Mouse (Mus musculus) retina, embryonic 14.5 days (tissue): Measurements from ENCODE around the gene Rps18.
"Not testable (repeated sequence)": the region's sequence is repeated elsewhere in the genome, so short reads cannot be mapped to it uniquely, and the experiment has no call there.

Experiments used
- DNase-seq: peaks from one replicate; pipeline ENCODE4 v3.0.0-alpha.2; 2015; ENCODE audit warnings: low spot score

Gene Rps18

DNA sequence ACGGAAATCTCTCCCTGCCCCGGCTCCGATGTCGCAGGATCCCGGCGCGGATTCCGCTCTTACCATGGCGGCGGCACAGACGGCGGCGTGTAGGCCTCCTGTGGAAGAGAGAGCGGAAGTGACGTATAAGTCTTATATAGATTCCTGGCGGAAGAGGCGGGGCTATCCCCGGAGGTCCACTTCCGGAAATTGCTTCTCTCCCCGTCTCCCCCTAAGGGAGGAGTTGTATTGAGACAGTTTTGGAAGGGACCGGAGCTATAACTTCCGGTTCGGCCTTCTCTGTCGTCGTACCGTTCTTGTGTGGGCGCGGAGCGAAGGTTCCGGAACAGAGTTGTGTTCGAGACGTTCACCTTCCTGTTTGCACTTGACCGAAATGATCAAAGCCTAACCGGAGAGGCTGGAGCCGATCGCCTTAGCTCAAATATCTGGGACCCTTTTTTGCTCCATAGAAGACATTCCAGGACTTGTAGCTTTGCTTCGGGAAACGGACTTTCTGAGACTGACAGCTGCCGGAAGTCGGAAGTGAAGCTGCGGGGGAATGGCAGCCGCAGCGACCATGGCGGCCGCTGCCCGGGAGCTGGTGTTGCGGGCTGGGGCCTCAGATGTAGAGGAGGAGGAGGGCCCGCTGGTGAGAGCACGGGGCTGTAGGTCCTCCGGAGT, at the start of gene Rps18, which contains the start of gene Vps52:
TSS of gene Rps18 (minus strand) at position 447 of the 660 bp plus-strand sequence.
TSS of gene Vps52 (plus strand) at position 258 of the 660 bp plus-strand sequence.
- DNase-seq: peak; percentile 99

GRCm38 (mm10) chr17:34003426-34003825, 47.6 kb upstream of the Rps18 start:
- DNase-seq: peak; percentile 65

- not testable (repeated sequence) for DNase-seq
Observed at GRCm38 (mm10) chr17:34000796-34001195, 45.0 kb upstream of the Rps18 start.

DNA sequence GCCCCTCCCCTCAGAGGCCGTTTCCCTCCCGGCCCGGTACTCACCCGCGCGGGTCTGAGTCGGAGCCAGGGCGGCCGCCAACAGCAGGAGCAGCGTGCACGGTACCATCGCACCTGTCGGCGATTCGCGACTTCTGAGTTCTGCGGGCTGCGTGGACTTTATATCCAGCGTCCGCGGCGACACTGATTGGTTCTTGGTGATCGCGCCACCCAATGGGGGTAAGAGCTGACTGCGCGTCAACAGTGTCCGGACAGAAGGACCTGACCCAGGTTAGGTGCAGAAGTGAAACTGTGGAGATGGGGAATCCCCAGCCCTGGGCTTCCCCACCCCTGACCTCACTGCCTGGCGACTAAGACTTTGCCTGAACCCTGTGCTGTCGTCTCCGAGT, 44.3 kb upstream of the Rps18 start, which contains the start of gene H2-K1:
TSS of gene H2-K1 (minus strand) at position 198 of the 388 bp plus-strand sequence.
- DNase-seq: peak; percentile 76

DNA sequence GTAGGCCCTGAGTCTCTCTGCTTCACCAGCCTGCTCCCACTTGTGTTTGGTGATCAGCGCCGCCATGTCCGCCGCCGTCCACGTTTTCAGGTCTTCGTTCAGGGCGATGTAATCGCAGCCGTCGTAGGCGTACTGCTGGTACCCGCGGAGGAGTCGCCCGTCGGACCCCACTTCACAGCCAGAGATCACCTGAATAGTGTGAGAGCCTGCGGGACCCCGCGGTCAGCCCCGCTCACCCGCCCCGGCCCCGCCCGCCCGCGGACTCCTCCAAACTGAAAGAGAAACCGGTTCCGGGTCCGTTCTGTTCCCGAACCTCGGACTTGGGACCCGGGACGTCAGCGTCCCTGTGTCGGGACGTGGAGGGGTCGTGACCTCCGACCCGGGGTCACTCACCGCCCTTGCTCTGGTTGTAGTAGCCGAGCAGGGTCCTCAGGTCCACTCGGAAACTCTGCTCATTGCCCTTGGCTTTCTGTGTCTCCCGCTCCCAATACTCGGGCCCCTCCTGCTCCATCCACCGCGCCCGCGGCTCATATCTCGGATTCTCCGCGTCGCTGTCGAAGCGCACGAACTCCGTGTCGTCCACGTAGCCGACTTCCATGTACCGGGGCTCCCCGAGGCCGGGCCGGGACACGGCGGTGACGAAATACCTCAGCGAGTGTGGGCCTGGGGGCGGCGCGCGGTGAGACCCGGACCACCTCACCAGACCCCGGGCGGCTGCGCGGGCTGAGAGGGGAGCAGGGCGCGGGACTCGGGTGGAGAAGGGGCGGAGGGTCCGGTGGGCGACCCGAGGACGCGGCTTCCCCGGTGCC, 43.7 kb upstream of the Rps18 start:
- peak; percentile 21 for DNase-seq

- DNase-seq: not testable (repeated sequence)
Observed at GRCm38 (mm10) chr17:33998697-33999096, 42.9 kb upstream of the Rps18 start.

DNA sequence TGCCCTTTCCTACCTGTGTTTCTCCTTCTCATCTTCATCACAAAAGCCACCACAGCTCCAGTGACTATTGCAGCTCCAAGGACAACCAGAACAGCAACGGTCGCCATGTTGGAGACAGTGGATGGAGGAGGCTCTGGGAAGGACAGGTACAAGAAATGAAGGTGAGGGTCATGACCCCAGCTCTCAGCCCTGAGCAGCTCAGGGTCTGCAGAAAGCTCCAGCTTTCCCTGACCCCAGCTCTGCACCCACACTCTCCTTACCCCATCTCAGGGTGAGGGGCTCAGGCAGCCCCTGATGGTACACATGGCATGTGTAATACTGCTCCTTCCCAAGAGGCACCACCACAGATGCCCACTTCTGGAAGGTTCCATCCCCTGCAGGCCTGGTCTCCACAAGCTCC, 41.2 kb upstream of the Rps18 start:
- not testable (repeated sequence) for DNase-seq

- DNase-seq: no peak
Observed at GRCm38 (mm10) chr17:33995651-33996050, 39.9 kb upstream of the Rps18 start.

DNA sequence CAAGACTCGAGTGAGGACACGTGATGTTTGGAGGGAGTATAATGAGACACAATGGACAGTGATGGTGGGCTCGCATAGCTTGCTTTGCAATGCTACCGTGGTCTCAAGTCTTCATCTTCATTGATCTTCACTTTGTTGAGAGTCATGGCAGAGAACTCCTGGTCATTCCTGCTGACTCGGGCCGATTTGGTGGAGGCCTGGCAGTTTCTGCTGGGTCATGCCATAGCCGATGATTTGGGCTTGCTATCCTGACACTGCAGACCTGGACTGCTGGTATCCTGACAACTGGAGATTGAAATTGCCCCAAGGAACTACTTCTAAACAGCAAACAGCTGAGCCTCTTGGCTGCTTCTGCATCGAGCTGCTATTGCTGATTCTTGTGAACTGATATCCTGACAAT, 39.2 kb upstream of the Rps18 start:
- DNase-seq: no peak

DNA sequence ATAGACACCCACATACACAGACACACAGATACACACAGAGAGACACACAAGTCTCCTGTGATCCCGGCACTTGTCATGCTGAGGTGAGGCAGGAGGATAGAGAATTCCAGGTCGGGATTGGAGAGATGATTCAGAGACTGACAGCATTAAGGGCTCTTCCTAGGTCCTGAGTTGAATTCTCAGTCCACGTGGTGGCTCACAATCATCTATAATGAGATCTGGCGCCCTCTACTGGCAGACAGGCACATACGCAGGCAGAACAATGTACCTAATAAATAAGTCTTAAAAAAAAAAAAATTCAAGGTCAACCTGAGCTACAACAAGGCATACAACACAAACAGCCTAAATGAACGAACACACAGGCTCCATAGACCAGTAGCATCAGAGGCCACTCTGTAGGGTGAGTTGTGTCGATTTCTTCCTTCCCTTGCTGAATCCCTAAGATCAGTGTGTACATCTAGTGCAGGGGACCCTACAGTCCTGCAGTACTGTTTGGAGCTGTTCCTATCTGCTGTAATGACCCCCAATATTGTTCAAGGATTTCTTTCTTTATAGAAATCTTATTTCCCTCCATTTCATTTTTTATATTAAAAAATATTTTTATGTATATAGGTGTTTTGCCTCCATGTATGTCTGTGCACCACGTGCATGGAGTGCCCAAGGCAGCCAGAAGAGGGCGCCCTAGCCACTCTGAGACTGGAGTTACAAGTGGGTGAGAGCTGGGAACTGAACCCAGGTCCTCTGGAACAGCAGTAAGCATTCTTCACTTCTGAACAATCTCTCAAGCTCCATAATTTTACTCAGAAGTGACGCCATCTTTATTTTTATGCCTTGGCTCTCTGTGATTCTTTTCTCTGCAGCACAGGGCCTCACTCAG, 36.2 kb upstream of the Rps18 start:
- peak; percentile 76 for DNase-seq

- DNase-seq: peak; percentile 26
Observed at GRCm38 (mm10) chr17:33982136-33982535, 26.3 kb upstream of the Rps18 start.

DNA sequence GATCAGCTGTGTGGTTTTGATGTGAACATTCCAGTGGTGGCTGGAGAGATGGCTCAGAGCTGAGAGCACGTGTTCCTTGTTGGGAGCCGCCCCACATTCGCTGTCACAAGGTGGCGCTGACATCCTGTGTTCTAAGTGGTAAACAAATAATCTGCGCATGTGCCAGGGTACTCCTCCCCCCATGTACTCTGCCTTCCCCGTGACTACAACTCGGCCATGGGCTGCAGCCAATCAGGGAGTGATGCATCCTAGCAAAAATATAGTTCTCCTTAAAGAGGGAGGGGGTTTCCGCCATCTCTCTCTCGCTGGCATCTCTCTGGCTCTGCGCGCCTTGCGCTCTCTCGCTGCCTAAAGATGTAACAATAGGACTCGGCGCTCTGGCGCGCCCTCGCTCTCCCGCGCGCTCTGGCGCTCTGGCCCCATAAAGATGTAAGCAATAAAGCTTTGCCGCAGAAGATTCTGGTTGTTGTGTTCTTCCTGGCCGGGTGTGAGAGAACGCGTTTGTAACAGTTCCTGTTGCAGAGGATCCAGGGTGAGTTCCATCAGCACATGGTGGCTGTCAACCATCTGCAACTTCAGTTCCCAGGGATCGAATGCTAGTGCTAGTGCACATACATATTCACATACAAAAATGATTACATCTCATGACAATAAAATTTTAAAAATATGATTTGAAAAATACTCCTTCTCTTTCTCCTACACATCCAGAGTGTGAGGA, 25.6 kb upstream of the Rps18 start:
- not testable (repeated sequence) for DNase-seq

GRCm38 (mm10) chr17:33980181-33981035, 24.6 kb upstream of the Rps18 start:
- no peak for DNase-seq

- no peak for DNase-seq
Observed at GRCm38 (mm10) chr17:33979512-33980050, 23.8 kb upstream of the Rps18 start.

- peak; percentile 21 for DNase-seq
Observed at GRCm38 (mm10) chr17:33978631-33979031, 22.8 kb upstream of the Rps18 start.

DNA sequence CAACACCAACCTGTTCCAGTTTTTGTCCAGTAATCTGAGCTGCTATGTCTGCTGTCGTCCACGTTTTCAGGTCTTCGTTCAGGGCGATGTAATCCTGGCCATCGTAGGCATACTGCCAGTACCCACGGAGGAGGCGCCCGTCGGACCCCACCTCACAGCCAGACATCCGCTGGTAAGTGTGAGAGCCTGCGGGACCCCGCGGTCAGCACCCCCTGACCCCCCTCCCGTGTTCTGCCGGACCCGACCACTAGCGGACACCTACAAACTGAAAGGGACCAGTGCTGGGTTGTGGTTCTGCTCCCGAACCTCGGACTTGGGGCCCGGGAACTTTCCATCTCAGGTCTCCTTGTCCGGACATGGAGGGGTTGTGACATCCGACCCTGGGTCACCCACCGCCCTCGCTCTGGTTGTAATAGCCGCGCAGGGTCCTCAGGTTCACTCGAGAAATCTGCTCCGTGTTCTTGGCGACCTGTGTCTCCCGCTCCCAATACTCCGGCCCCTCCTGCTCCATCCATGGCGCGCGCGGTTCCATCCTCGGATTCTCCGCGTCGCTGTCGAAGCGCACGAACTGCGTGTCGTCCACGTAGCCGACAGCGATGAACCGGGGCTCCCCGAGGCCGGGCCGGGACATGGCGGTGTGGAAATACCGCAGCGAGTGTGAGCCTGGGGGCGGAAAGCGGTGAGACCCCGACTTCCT, 22.2 kb upstream of the Rps18 start:
- DNase-seq: no peak

DNA sequence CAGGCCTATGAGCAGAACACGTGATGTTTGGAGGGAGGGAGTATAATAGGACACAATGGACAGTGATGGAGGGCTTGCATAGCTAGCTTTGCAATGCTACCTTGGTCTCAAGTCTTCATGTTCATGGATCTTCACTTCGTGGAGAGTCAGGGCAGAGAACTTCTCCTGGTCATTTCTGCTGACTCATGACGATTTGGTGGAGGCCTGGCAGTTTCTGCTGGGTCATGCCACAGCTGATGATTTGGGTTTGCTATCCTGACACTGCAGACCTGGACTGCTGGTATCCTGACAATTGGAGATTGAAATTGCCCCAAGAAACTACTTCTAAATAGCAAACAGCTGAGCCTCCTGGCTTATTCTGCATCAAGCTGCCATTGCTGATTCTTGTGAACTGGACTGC, 17.8 kb upstream of the Rps18 start:
- no peak for DNase-seq

GRCm38 (mm10) chr17:33972691-33973090, 16.9 kb upstream of the Rps18 start:
- no peak for DNase-seq

GRCm38 (mm10) chr17:33969394-33969793, 13.6 kb upstream of the Rps18 start:
- no peak for DNase-seq

GRCm38 (mm10) chr17:33968927-33969326, 13.1 kb upstream of the Rps18 start:
- peak; percentile 62 for DNase-seq
